Mouse (Mus musculus) CH12.LX (cell line): ENCODE results near the gene Fastk. TPM values are rescaled to one million over a fixed set of nuclear protein-coding genes. Genes with fewer than 3 reads are reported as not detected.

Experiments
- DNase-seq: peaks from one replicate; pipeline ENCODE4 v3.0.0-alpha.2; 2013; ENCODE audit errors: extremely low read depth
- H3K27ac ChIP-seq: 2 replicates; pipeline ENCODE4 v1.5.1; 2012; ENCODE audit warnings: low read depth, mild to moderate bottlenecking, control low read depth, moderate library complexity; ENCODE audit not compliant: insufficient read depth
- H3K27me3 ChIP-seq: replicated peaks from 2 replicates; pipeline ENCODE3; 2012; ENCODE audit warnings: inconsistent platforms
- H3K36me3 ChIP-seq, 2 experiments: replicated peaks in 1 of 2; 2 replicates each; pipeline versions ENCODE3 to v1.6.1; 2012; ENCODE audit warnings: inconsistent platforms in 1 of 2, low read length in 1 of 2, mild to moderate bottlenecking in 1 of 2, mixed read lengths in 1 of 2, moderate library complexity in 1 of 2; ENCODE audit not compliant: control insufficient read depth in 1 of 2, insufficient read depth in 1 of 2
- H3K4me1 ChIP-seq, 2 experiments: 2 replicates each; pipeline ENCODE4 v1.6.1; 2012; ENCODE audit warnings: inconsistent platforms in 1 of 2, moderate library complexity in 1 of 2; ENCODE audit not compliant: insufficient read depth in 2 of 2, control insufficient read depth in 1 of 2
- H3K4me2 ChIP-seq: 2 replicates; pipeline ENCODE4 v1.6.1; 2012; ENCODE audit warnings: low read depth, mild to moderate bottlenecking, control low read depth; ENCODE audit not compliant: poor library complexity, insufficient read depth, severe bottlenecking
- H3K4me3 ChIP-seq, 3 experiments: fragments of 150-350 bp in 1 of 3; sonication (generic) in 1 of 3; replicated peaks in 1 of 3; 2 replicates each; pipeline versions ENCODE3 to v1.5.1; 2011 to 2012; ENCODE audit warnings: low read depth in 2 of 3, low read length in 2 of 3, mild to moderate bottlenecking in 2 of 3, moderate library complexity in 2 of 3, control low read depth in 1 of 3, improper control_type of control experiment in 1 of 3, inconsistent platforms in 1 of 3, mixed read lengths in 1 of 3; ENCODE audit not compliant: poor library complexity in 1 of 3
- H3K79me2 ChIP-seq: replicated peaks from 2 replicates; pipeline ENCODE4 v1.6.1; 2012; ENCODE audit warnings: mild to moderate bottlenecking, moderate library complexity; ENCODE audit not compliant: control insufficient read depth, poor library complexity, insufficient read depth, severe bottlenecking; ENCODE audit errors: extremely low read depth
- H3K9ac ChIP-seq: 2 replicates; pipeline ENCODE4 v1.6.1; 2012; ENCODE audit warnings: low read depth, mild to moderate bottlenecking, control low read depth, moderate library complexity; ENCODE audit not compliant: insufficient read depth
- H3K9me3 ChIP-seq: replicated peaks from 2 replicates; pipeline ENCODE3; 2012; ENCODE audit warnings: low read length, inconsistent platforms, mixed read lengths
- CHD1 ChIP-seq: IDR thresholded peaks from 2 replicates; pipeline ENCODE4 v1.6.1; 2012; ENCODE audit warnings: low read depth, low read length, improper control_type of control experiment, inconsistent platforms
- CTCF ChIP-seq, 2 experiments: IDR thresholded peaks in 1 of 2; conservative IDR thresholded peaks in 1 of 2; 2 replicates each; pipeline ENCODE4 v1.5.1; 2011 to 2012; ENCODE audit warnings: low read depth in 2 of 2, low read length in 2 of 2, improper control_type of control experiment in 1 of 2, inconsistent platforms in 1 of 2, mild to moderate bottlenecking in 1 of 2, moderate library complexity in 1 of 2
- ELF1 ChIP-seq: IDR thresholded peaks from 2 replicates; pipeline ENCODE4 v1.6.1; 2014; ENCODE audit warnings: low read depth, mild to moderate bottlenecking, inconsistent platforms, low read length, improper control_type of control experiment
- ETS1 ChIP-seq: conservative IDR thresholded peaks from 2 replicates; pipeline ENCODE4 v1.6.1; 2012; ENCODE audit warnings: low read depth, mild to moderate bottlenecking, inconsistent platforms, low read length, improper control_type of control experiment, moderate library complexity
- GABPA ChIP-seq: IDR thresholded peaks from 2 replicates; pipeline ENCODE4 v1.6.1; 2012; ENCODE audit warnings: low read depth, low read length, improper control_type of control experiment, inconsistent platforms; ENCODE audit not compliant: insufficient replicate concordance
- HCFC1 ChIP-seq: IDR thresholded peaks from 2 replicates; pipeline ENCODE4 v1.6.1; 2012; ENCODE audit warnings: low read depth, mild to moderate bottlenecking, inconsistent platforms, low read length, improper control_type of control experiment
- JUN ChIP-seq: IDR thresholded peaks from 2 replicates; pipeline ENCODE4 v1.6.1; 2011; ENCODE audit warnings: low read depth, mild to moderate bottlenecking, low read length, improper control_type of control experiment, moderate library complexity; ENCODE audit not compliant: insufficient read depth
- JUND ChIP-seq: conservative IDR thresholded peaks from 2 replicates; pipeline ENCODE4 v1.6.1; 2011; ENCODE audit warnings: low read depth, low read length, improper control_type of control experiment
- KAT2A ChIP-seq: IDR thresholded peaks from 2 replicates; pipeline ENCODE4 v1.6.1; 2012; ENCODE audit warnings: low read length, improper control_type of control experiment, inconsistent platforms; ENCODE audit not compliant: insufficient replicate concordance
- MAFK ChIP-seq: IDR thresholded peaks from 2 replicates; pipeline ENCODE4 v1.6.1; 2011; ENCODE audit warnings: low read length, improper control_type of control experiment; ENCODE audit not compliant: insufficient replicate concordance
- MXI1 ChIP-seq: IDR thresholded peaks from 2 replicates; pipeline ENCODE4 v1.6.1; 2011; ENCODE audit warnings: mild to moderate bottlenecking, low read depth, low read length, improper control_type of control experiment
- NRF1 ChIP-seq: IDR thresholded peaks from 2 replicates; pipeline ENCODE4 v1.6.1; 2014; ENCODE audit warnings: low read depth, mild to moderate bottlenecking, inconsistent platforms, low read length, improper control_type of control experiment, moderate library complexity
- PAX5 ChIP-seq: IDR thresholded peaks from 2 replicates; pipeline ENCODE4 v1.6.1; 2012; ENCODE audit warnings: low read length, inconsistent platforms, mixed read lengths
- POLR2A ChIP-seq: IDR thresholded peaks from 2 replicates; pipeline ENCODE4 v1.6.1; 2011; ENCODE audit warnings: low read depth, mild to moderate bottlenecking, improper control_type of control experiment, low read length
- POLR2AphosphoS2 ChIP-seq: IDR thresholded peaks from 2 replicates; pipeline ENCODE4 v1.6.1; 2011; ENCODE audit warnings: low read depth, low read length, improper control_type of control experiment
- TBP ChIP-seq: conservative IDR thresholded peaks from 2 replicates; pipeline ENCODE4 v1.6.1; 2011; ENCODE audit warnings: low read depth, low read length, improper control_type of control experiment
- TCF12 ChIP-seq: IDR thresholded peaks from 2 replicates; pipeline ENCODE4 v1.6.1; 2014; ENCODE audit warnings: low read depth, mild to moderate bottlenecking, inconsistent platforms, low read length, improper control_type of control experiment
- USF2 ChIP-seq: conservative IDR thresholded peaks from 2 replicates; pipeline ENCODE4 v1.6.1; 2011; ENCODE audit warnings: low read depth, low read length, improper control_type of control experiment
- ZC3H11A ChIP-seq: IDR thresholded peaks from 2 replicates; pipeline ENCODE4 v1.6.1; 2012; ENCODE audit warnings: low read depth, mild to moderate bottlenecking, inconsistent platforms, low read length, improper control_type of control experiment
- dilution Hi-C: fragments of 300-500 bp; cut with MboI; formaldehyde crosslinking; loops from 2 replicates; pipeline ENCODE4 v1.14.3; 2020; ENCODE audit warnings: low sequenced_read_pairs; ENCODE audit not compliant: extremely low pct_unique_long_range_greater_than_20kb, extremely low pct_ligation_motif_present
- in situ Hi-C: fragments of 300-500 bp; cut with MboI; formaldehyde crosslinking; loops from 3 replicates; pipeline ENCODE4 v1.14.3; 2019; ENCODE audit warnings: low sequenced_read_pairs, low pct_ligation_motif_present, low pct_unique_long_range_greater_than_20kb, mixed read lengths
- polyA plus RNA-seq: library from polyadenylated mRNA; unstranded; fragments of >175 nt; gene quantifications from 2 replicates; pipeline ENCODE4 v1.2.1, GENCODE M21; 2012; ENCODE audit warnings: low read depth; ENCODE audit not compliant: insufficient read length
- total RNA-seq, 2 experiments: library from RNA; depleted of rRNA; stranded (reverse); fragments of 300-350 nt in 1 of 2; fragments of >200 nt in 1 of 2; gene quantifications; 2 replicates each; pipeline ENCODE4 v1.2.3; 2012 to 2014

Gene Fastk
- total and polyA plus RNA-seq, 3 experiments: 44.8 to 88.0 (median 61.4) TPM

DNA sequence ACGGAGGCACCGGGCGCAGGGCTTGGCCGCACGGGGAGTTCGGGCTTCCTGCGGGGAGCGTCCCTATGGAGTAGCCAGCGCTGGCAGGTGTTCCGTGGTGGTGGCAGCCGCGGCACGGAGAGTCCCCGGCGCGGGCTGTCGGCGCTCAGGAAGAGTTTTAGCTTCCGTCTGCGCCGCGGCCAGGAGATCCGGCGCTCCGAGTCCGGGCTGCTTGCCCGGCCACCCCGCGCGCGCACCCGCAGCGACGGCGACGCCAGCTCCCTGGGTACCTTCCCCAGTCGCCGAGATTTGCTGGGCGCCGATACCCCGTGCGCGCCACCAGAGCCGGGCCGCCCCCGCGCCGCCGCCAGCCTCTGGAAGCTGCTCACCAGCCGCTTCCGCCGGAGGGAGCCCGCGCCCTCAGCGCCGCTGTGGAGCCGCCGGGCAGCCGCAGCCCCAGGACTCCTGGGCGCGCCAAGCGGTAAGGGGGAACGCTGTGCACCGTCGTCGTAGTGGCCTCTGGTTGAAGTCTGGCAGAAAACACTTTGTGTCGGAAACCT, 29.7 kb upstream of the Fastk start:
- Histone ChIP-seq H3K9ac (no peak overlapping the region), H3K9me3 (no peaks in the 10 kb centered on the region), H3K79me2 (no peaks in the 10 kb centered on the region; the same call in none of the 2 replicates), H3K4me2 (no peak overlapping the region), H3K27ac (no peak overlapping the region), H3K36me3 (peaks cover 41 to 93% of the 10 kb centered on the region in 2 experiments), H3K27me3 (no peaks in the 10 kb centered on the region), H3K4me3 (no peak overlapping the region), H3K4me1 (no peaks in the 10 kb centered on the region)
- in situ Hi-C loops: no loop called here
- TF ChIP-seq JUN (no peak), KAT2A (no peak), NRF1 (no peak), ZC3H11A (no peak), TCF12 (no peak), JUND (no peak), CTCF (conservative IDR thresholded peaks at IDR 0.05 in 1 of 2, IDR thresholded peaks at IDR 0.05 in 1 of 2; ENCODE audit: low read depth in 2 of 2, low read length in 2 of 2) (no peak)
- dilution Hi-C loops: no loop called here
- no peak for DNase-seq

DNA sequence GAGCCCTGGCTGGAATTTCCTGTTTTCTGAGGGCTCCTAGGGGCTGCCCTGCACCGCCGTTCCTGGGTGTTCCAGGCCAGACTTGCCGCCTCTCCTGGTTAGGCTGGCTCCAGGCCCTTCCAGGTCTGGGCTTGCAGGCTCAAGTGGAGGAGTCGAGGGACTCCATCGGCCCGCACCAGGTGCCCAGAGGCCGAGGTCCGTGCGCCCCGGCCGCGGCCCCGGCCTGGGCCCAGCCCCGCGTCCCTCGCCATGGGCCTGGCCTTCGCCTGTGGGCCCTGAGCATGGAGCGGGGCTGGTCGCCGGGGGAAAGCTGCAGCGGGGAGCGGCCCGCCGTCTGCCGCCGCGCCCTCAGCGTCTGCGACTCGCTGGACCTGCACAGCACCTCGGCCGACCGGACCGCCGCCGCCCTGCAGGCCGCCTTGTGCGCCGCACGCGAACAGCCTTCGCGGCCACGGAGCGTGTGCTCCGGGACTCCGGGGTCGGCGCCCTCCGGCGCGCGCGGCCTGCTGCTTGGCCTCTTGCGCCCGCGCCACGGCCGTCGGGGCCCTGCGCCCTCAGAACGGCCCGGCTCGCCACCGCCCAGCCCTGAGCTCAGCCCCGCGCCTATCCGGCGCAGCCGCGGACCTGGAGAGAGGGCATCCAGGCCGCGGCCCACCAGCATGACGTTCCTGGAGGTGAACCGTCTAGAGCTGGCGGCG, 29.1 kb upstream of the Fastk start:
- dilution Hi-C loops: no loop called here
- no peak for DNase-seq
- Histone ChIP-seq H3K4me2 (no peak overlapping the region), H3K27me3 (no peaks in the 10 kb centered on the region), H3K9me3 (no peaks in the 10 kb centered on the region), H3K9ac (no peak overlapping the region), H3K4me3 (no peak overlapping the region), H3K4me1 (no peaks in the 10 kb centered on the region), H3K27ac (no peak overlapping the region), H3K36me3 (peaks cover 36 to 92% of the 10 kb centered on the region in 2 experiments), H3K79me2 (no peaks in the 10 kb centered on the region; the same call in none of the 2 replicates)
- TF ChIP-seq USF2 (no peak), PAX5 (no peak), CTCF (conservative IDR thresholded peaks at IDR 0.05 in 1 of 2, IDR thresholded peaks at IDR 0.05 in 1 of 2; ENCODE audit: low read depth in 2 of 2, low read length in 2 of 2) (no peak), TBP (no peak), ETS1 (no peak), CHD1 (no peak), ELF1 (no peak), POLR2AphosphoS2 (no peak), GABPA (no peak), MXI1 (no peak), MAFK (no peak), HCFC1 (no peak), POLR2A (no peak)
- in situ Hi-C loops: no loop called here
